Mouse (Mus musculus) E14TG2a.4 (cell line): ENCODE data around the gene Pcbp4.

Experiments used
- CTCF ChIP-seq: conservative IDR thresholded peaks from 2 replicates; pipeline ENCODE4 v1.5.1; 2014; ENCODE audit warnings: low read length
- POU5F1 ChIP-seq: IDR thresholded peaks from 2 replicates; pipeline ENCODE4 v1.6.1; 2014; ENCODE audit warnings: low read length, borderline replicate concordance

DNA sequence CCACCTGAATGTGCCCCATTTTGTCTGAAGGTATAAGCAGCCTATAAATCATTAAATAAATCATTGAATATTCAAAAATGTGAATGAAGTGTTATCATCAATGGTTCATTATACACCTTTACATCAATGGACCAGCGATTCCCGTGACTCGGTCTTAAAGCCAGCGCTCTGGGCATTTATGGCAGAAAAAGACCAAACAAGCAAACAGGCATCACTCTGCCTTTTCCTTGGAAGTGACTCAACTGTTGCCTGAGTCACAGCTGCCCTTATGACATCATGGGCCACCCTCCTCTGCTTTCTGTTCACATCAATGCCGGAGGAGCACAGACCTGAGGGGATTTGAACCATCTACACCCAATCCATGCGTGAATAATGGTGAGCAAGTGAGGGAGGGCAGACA lies 46.6 kb downstream of the Pcbp4 start, which contains the start of gene Iqcf1:
- TF ChIP-seq CTCF, result no peak
- TF ChIP-seq POU5F1, result no peak
